Mouse (Mus musculus): ENCODE results near the gene Cib1.

The Cib1 gene

GRCm38 (mm10) chr7:80232489-80233029 lies at the start of gene Cib1, which contains the start of gene Gdpgp1:
Gene Cib1, minus strand, starts transcription at chr7:80232813.
Gene Gdpgp1, plus strand, starts transcription at chr7:80232865.
- in situ Hi-C loops (cut with MboI; ENCODE audit: unreplicated experiment in 2 of 2), result no loop called here

- in situ Hi-C loops (cut with MboI; ENCODE audit: unreplicated experiment in 2 of 2), result no loop called here
Observed at GRCm38 (mm10) chr7:80281646-80282045, 49.0 kb upstream of the Cib1 start.

- in situ Hi-C loops (cut with MboI; ENCODE audit: unreplicated experiment in 2 of 2), result no loop called here
Observed at GRCm38 (mm10) chr7:80280998-80281397, 48.4 kb upstream of the Cib1 start.

DNA sequence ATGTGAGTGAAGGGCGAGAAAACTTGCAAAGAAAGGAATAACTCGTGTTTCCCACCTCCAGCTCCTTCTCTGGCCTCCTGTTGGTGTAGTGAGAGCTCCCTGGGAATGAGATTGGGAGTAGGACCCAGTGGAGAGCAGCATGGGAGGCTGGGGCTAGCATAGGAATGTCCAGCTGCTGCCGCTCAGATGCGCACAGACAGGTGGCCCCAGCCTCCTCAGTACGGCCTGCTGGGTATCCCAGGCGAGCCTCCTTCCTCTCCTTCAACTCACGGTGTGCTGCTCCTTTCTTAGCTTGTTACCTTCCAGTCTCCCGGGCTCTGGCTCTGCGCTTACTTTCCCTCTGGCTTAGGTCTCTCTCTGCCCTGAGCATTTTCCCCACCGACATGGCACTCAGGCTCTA lies 47.4 kb upstream of the Cib1 start:
- in situ Hi-C loops (cut with MboI; ENCODE audit: unreplicated experiment in 2 of 2), result no loop called here

DNA sequence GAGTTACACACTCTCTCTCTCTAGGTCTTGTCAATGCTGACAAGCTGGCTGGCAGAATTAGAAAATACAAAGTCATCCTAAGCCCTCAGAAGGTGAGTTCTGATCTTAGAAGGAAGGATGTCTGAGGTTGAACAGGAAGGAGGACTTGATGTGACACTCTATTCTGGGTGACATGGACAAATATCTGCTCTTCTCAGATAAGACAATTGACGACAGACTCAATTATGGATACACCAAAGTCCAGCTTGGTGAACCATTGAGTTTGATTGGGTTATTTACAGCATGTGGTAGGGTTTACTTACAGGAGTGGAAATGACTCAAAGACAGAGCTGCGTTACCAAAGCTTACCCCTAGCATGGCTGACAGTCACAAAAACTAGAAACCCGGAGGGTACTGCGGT lies 43.8 kb upstream of the Cib1 start:
- in situ Hi-C loops (cut with MboI; ENCODE audit: unreplicated experiment in 2 of 2), result no loop called here

GRCm38 (mm10) chr7:80273456-80273855 lies 40.8 kb upstream of the Cib1 start:
- in situ Hi-C loops (cut with MboI; ENCODE audit: unreplicated experiment in 2 of 2), result no loop called here

GRCm38 (mm10) chr7:80269751-80270255 lies 37.2 kb upstream of the Cib1 start:
- in situ Hi-C loops (cut with MboI; ENCODE audit: unreplicated experiment in 2 of 2), result no loop called here

GRCm38 (mm10) chr7:80268897-80269750 lies 36.5 kb upstream of the Cib1 start, which contains the start of gene Vps33b:
Gene Vps33b, plus strand, starts transcription at chr7:80269649.
- in situ Hi-C loops (cut with MboI; ENCODE audit: unreplicated experiment in 2 of 2), result no loop called here

DNA sequence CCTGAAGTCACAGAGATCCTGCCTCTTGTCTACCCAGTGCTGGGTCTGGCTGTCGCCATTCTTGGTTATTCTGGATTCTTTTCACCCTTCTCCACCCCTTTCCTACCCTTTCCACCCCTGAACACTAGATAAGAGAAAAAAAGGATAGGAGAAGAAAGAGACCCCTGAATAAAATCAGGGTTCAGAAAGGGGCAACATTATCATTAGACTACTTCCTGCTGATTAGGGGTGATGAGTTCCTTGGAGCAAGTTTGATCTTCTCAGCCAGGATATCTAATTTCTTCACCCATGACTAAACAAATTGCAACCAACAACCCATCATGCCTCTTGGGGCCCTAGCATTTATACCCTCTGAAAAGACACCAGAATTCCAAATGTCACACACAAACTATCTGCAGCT lies 35.2 kb upstream of the Cib1 start:
- in situ Hi-C loops (cut with MboI; ENCODE audit: unreplicated experiment in 2 of 2), result no loop called here

DNA sequence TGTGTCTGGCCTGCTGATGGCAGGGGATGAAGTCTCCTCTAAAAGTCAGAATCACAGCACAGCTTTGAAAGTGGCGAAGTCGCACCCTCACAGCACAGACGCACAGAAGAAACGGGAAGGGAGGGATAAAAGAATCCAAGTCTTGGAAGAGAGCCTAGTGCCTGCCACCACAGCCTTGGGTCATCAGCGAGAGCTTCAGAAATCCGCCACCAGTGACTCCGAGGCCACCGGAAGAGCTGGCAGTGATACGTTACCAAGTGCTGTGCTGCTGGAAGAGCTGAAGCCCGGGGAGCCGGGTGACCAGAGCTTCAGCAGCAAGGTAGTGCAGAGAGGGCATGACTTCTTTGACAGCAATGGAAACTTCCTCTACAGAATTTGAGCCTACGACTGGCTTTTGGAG lies 32.0 kb upstream of the Cib1 start:
- in situ Hi-C loops (cut with MboI; ENCODE audit: unreplicated experiment in 2 of 2), result no loop called here

DNA sequence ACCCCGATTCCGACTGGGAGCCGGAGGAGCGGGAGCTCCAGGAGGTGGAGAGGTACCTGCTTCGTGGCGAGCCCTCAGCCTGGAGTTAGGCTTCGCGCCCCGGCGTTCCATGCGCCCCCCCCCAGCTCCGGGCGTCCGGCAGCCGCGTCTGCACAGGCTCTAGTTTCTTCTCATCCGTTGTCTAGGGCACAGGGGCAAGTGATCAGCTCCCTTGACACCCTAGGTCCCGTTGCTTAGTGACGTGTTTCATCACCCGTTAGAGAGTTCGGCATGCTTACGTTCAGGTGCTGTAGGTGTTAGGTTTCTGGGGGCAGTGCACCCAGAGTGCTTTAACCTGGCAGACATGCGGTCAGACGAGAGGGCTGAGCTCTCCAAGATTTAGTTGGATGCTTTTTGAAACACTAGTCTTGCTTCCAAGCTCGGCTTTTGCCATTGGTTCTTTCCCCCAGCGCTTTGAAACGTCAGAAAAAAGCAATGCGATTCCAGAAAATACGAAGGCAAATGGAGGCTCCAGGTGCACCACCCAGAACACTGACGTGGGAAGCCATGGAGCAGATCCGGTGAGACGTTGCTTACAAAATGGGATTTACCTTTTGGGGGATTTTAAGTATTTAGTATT lies 28.9 kb upstream of the Cib1 start:
- in situ Hi-C loops (cut with MboI; ENCODE audit: unreplicated experiment in 2 of 2), result no loop called here

- in situ Hi-C loops (cut with MboI; ENCODE audit: unreplicated experiment in 2 of 2), result no loop called here
Observed at GRCm38 (mm10) chr7:80260625-80261371, 28.2 kb upstream of the Cib1 start, which contains the start of gene Ngrn. Gene Ngrn, plus strand, starts transcription at chr7:80261215.

DNA sequence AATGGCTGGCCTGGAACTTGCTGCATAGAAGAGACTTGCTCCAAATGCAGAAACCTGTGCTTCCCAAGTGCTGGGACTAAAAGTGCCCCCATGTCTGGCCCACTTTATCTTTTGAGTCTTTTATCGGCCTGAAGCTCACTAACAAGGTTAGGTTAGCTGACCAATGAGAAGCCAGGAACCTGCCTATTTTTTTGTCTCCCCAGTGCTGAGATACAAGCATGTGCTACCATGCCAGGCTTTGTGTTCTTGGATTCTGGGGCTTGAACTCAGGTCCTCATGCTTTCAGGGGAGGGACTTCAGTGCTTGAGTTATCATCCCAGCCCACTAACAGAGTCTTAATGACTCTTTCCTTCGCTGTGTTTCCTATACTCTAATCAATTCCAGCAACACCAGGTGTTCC lies 25.1 kb upstream of the Cib1 start:
- in situ Hi-C loops (cut with MboI; ENCODE audit: unreplicated experiment in 2 of 2), result loop anchor here in 1 of 2 experiments (5.0 to 10.0 kb wide), 2 partner anchors 115 to 243 kb away; no protein-coding TSS in a partner anchor

GRCm38 (mm10) chr7:80255981-80256380 lies 23.4 kb upstream of the Cib1 start:
- in situ Hi-C loops (cut with MboI; ENCODE audit: unreplicated experiment in 2 of 2), result loop anchor here in 1 of 2 experiments (5.0 to 10.0 kb wide), 2 partner anchors 114 to 241 kb away; no protein-coding TSS in a partner anchor

DNA sequence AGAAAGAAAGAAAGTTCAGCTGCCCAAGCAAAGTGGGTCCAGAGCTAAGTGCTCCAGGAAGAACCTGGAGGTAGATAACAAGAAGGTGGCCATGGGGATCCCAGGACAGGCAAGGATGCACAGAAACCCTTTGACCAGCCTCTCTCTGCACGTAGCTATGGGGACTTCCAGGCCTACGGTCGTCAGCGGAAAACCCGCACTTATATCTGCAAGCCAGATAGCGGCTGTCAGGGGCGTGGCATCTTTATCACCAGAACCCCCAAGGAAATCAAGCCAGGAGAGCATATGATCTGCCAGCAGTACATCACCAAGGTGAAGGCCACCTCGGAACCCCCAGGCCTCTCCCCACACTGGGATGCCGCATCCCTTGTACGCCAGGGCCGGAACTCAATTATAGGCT lies 20.3 kb upstream of the Cib1 start:
- in situ Hi-C loops (cut with MboI; ENCODE audit: unreplicated experiment in 2 of 2), result loop anchor here (5.0 to 10.0 kb wide), 2 partner anchors 111 to 238 kb away; no protein-coding TSS in a partner anchor

GRCm38 (mm10) chr7:80252437-80252836 lies 19.8 kb upstream of the Cib1 start:
- in situ Hi-C loops (cut with MboI; ENCODE audit: unreplicated experiment in 2 of 2), result loop anchor here (5.0 to 10.0 kb wide), 2 partner anchors 110 to 238 kb away; no protein-coding TSS in a partner anchor

- in situ Hi-C loops (cut with MboI; ENCODE audit: unreplicated experiment in 2 of 2), result no loop called here
Observed at GRCm38 (mm10) chr7:80246859-80247258, 14.2 kb upstream of the Cib1 start.

- in situ Hi-C loops (cut with MboI; ENCODE audit: unreplicated experiment in 2 of 2), result no loop called here
Observed at GRCm38 (mm10) chr7:80246148-80246721, 13.6 kb upstream of the Cib1 start, which contains the start of gene Ttll13. Gene Ttll13, plus strand, starts transcription at chr7:80246376.

DNA sequence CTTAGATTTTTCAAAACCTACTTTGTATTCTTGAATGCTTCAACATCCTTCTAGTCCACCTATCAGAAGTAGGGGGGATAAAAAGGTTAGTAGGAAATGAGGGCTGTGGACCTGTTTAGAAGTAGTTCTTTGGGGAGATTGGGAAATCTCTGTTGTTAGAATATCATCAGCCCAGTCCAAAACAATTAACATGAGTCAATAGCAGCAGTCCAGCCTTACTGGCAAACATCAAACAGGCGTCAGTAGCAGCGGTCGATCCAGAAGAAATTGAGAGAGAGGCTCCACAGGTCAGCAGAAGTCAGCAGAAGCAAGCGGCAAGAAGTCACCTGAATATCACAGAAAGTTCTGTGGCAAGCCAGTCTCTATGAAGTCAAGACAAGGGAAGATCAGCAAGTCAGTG lies 12.2 kb upstream of the Cib1 start:
- in situ Hi-C loops (cut with MboI; ENCODE audit: unreplicated experiment in 2 of 2), result no loop called here

- in situ Hi-C loops (cut with MboI; ENCODE audit: unreplicated experiment in 2 of 2), result no loop called here
Observed at GRCm38 (mm10) chr7:80241661-80242060, 9.0 kb upstream of the Cib1 start.

Measured in v-Abl transformed pro-B cells (cell line).